Mouse (Mus musculus) thymus, postnatal 14 days (tissue): Measurements from ENCODE around the gene Rasd2.

Experiments
- DNase-seq: peaks from one replicate; pipeline ENCODE4 v3.0.0; 2021

The Rasd2 gene

GRCm38 (mm10) chr8:75213686-75214085 lies at the start of gene Rasd2:
TSS of gene Rasd2 (plus strand) at chr8:75213944.
- peak; percentile 16 for DNase-seq

- no peak for DNase-seq
Measured at GRCm38 (mm10) chr8:75169363-75169762, 44.4 kb upstream of the Rasd2 start.

GRCm38 (mm10) chr8:75172009-75172685 lies 41.6 kb upstream of the Rasd2 start:
- no peak for DNase-seq

- DNase-seq: no peak
Measured at GRCm38 (mm10) chr8:75193022-75193421, 20.7 kb upstream of the Rasd2 start.

GRCm38 (mm10) chr8:75194473-75195071 lies 19.2 kb upstream of the Rasd2 start:
- no peak for DNase-seq

GRCm38 (mm10) chr8:75197170-75197569 lies 16.6 kb upstream of the Rasd2 start:
- DNase-seq: no peak

GRCm38 (mm10) chr8:75197862-75198261 lies 15.9 kb upstream of the Rasd2 start:
- DNase-seq: no peak

- DNase-seq: no peak
Measured at GRCm38 (mm10) chr8:75198300-75198699, 15.4 kb upstream of the Rasd2 start.

- no peak for DNase-seq
Measured at GRCm38 (mm10) chr8:75198988-75199765, 14.6 kb upstream of the Rasd2 start.

GRCm38 (mm10) chr8:75199914-75200313 lies 13.8 kb upstream of the Rasd2 start:
- no peak for DNase-seq

- DNase-seq: no peak
Measured at GRCm38 (mm10) chr8:75202041-75202656, 11.6 kb upstream of the Rasd2 start.

- no peak for DNase-seq
Measured at GRCm38 (mm10) chr8:75202913-75203312, 10.8 kb upstream of the Rasd2 start.

- no peak for DNase-seq
Measured at GRCm38 (mm10) chr8:75203420-75203819, 10.3 kb upstream of the Rasd2 start.

GRCm38 (mm10) chr8:75204190-75204868 lies 9.4 kb upstream of the Rasd2 start:
- DNase-seq: no peak

- DNase-seq: no peak
Measured at GRCm38 (mm10) chr8:75211461-75211860, 2.3 kb upstream of the Rasd2 start.

- peak; percentile 88 for DNase-seq
Measured at GRCm38 (mm10) chr8:75212631-75213306, 975 bp upstream of the Rasd2 start.

- no peak for DNase-seq
Measured at GRCm38 (mm10) chr8:75213307-75213651, 465 bp upstream of the Rasd2 start.

GRCm38 (mm10) chr8:75215046-75215445 lies 1.3 kb downstream of the Rasd2 start:
- no peak for DNase-seq

GRCm38 (mm10) chr8:75215931-75216330 lies 2.2 kb downstream of the Rasd2 start:
- no peak for DNase-seq

GRCm38 (mm10) chr8:75216886-75217285 lies 3.1 kb downstream of the Rasd2 start:
- DNase-seq: no peak

GRCm38 (mm10) chr8:75217969-75218368 lies 4.2 kb downstream of the Rasd2 start:
- peak; percentile 67 for DNase-seq
